ENCODE assay signal across 8 mouse cellular contexts in the genomic region with DNA sequence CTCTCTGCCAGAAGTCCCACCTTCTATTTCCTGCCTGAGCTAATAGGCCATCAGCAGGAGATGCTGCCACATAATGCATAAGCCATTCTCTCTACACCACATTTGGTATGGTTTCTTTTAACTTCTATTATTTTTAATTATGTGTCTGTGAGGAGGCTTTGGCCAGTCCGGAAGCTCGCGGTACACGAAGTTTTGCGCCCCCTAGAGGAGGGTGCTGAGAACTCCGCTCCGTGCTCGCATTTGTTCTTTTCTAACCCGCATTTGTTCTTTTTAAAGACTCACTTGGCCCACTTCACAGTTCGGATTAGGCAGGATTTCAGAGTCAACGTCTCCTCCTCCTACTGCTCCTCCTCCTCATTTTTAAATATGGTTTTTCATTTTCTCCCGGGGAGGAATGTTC. TPM values are rescaled to one million over a fixed set of nuclear protein-coding genes. Genes with fewer than 3 reads are reported as not detected.
DNase-seq lines count a peak whose midpoint lies in the region; ATAC-seq and TF ChIP-seq lines count a peak whose summit lies in the region.

No protein-coding gene starts in this region.

- no peaks in the 10 kb centered on the region for H3K9me3 ChIP-seq in forebrain, embryonic 11.5 days (ENCODE audit: control insufficient read depth, low read length)
- 0 out of 2 replicates have a peak, but pooled peaks cover 4% of the 10 kb centered on the region for H3K9me3 ChIP-seq in hindbrain, postnatal 0 days (ENCODE audit: low read length)
- peaks cover 5% of the 10 kb centered on the region; the same call in 1 of the 2 replicates for H3K9me3 ChIP-seq in midbrain, embryonic 13.5 days

- H3K9ac ChIP-seq in forebrain, embryonic 11.5 days (ENCODE audit: low read length): no peak overlapping the region
- H3K9ac ChIP-seq in hindbrain, postnatal 0 days (replicated peaks; ENCODE audit: low read length): no peak overlapping the region
- H3K9ac ChIP-seq in midbrain, embryonic 13.5 days (replicated peaks): no peak overlapping the region

- ATAC-seq in cerebellum, adult (ENCODE audit: insufficient number of reproducible peaks, low FRiP score, low TSS enrichment): no peak
- peak; percentile 31; the same call in 1 of the 2 replicates for ATAC-seq in forebrain, embryonic 11.5 days (replicated peaks; ENCODE audit: low FRiP score)
- ATAC-seq in hindbrain, postnatal 0 days: 0 out of 2 replicates have a peak, but pooled peaks have one; percentile 19
- no peak for ATAC-seq in midbrain, embryonic 13.5 days

- intact Hi-C loops in left cerebral cortex, postnatal 4 days (cut with DNase I): no loop called here

- H3K4me2 ChIP-seq in forebrain, embryonic 11.5 days (ENCODE audit: low read depth, low read length, severe bottlenecking): peak overlapping the region; percentile 28; the same call in 1 of the 2 replicates
- peak overlapping the region; percentile 16; the same call in 1 of the 2 replicates for H3K4me2 ChIP-seq in hindbrain, postnatal 0 days (ENCODE audit: low read depth, low read length)
- peak overlapping the region; percentile 38 for H3K4me2 ChIP-seq in midbrain, embryonic 13.5 days (replicated peaks)

- 29% methylated on average over 12 of the region's 12 CpGs for WGBS in cerebellum, adult 2 months
- 21% methylated on average over 12 of the region's 12 CpGs for WGBS in forebrain, embryonic 11.5 days
- WGBS in hindbrain, postnatal 0 days: 40% methylated on average over 12 of the region's 12 CpGs
- 26% methylated on average over 12 of the region's 12 CpGs for WGBS in midbrain, embryonic 13.5 days

- no peak for TF ChIP-seq POLR2A in cerebellum, adult 2 months (IDR thresholded peaks at IDR 0.05; ENCODE audit: borderline replicate concordance, insufficient read depth, low read length)

- DNase-seq in cerebellum, adult 2 months: peak; percentile 8 to 29
- DNase-seq in MEL-GATA-1-ER (ENCODE audit: extremely low read depth, low read depth): peak; percentile 60
- peak; percentile 73 for DNase-seq in forebrain, embryonic 11.5 days (ENCODE audit: low spot score)
- DNase-seq in hindbrain, postnatal 0 days (ENCODE audit: low spot score): peak; percentile 62
- peak; percentile 49 for DNase-seq in left cerebral cortex, postnatal 4 days
- DNase-seq in testis, postnatal 14 days (ENCODE audit: low spot score): peak; percentile 30

- H3K27me3 ChIP-seq in cerebellum, adult 2 months (ENCODE audit: control insufficient read depth, insufficient read depth, low read length): no peaks in the 10 kb centered on the region
- H3K27me3 ChIP-seq in forebrain, embryonic 11.5 days (ENCODE audit: control insufficient read depth, insufficient read depth, low read length): no peaks in the 10 kb centered on the region
- H3K27me3 ChIP-seq in hindbrain, postnatal 0 days (ENCODE audit: insufficient read depth, low read length): no peaks in the 10 kb centered on the region
- H3K27me3 ChIP-seq in midbrain, embryonic 13.5 days: no peaks in the 10 kb centered on the region

- H3K27ac ChIP-seq in cerebellum, adult 2 months (ENCODE audit: insufficient read depth, low read length): no peak overlapping the region
- H3K27ac ChIP-seq in forebrain, embryonic 11.5 days (ENCODE audit: low read depth, low read length): no peak overlapping the region
- peak overlapping the region; percentile 70; the same call in 1 of the 2 replicates for H3K27ac ChIP-seq in hindbrain, postnatal 0 days
- no peak overlapping the region for H3K27ac ChIP-seq in midbrain, embryonic 13.5 days

- peak; percentile 32; the same call in 1 of the 2 replicates for TF ChIP-seq CTCF in cerebellum, adult 2 months (IDR thresholded peaks at IDR 0.05; ENCODE audit: borderline replicate concordance, insufficient read depth, low read depth, low read length)
- TF ChIP-seq CTCF in hindbrain, postnatal 0 days (IDR thresholded peaks at IDR 0.05; ENCODE audit: low read depth): peak; percentile 57

- H3K36me3 ChIP-seq in forebrain, embryonic 11.5 days (ENCODE audit: control insufficient read depth, insufficient read depth, low read length): no peaks in the 10 kb centered on the region
- no peaks in the 10 kb centered on the region for H3K36me3 ChIP-seq in hindbrain, postnatal 0 days (ENCODE audit: insufficient read depth, low read length)
- no peaks in the 10 kb centered on the region for H3K36me3 ChIP-seq in midbrain, embryonic 13.5 days

- no peaks in the 10 kb centered on the region for H3K4me1 ChIP-seq in cerebellum, adult 2 months (ENCODE audit: control insufficient read depth, insufficient read depth, low read length)
- H3K4me1 ChIP-seq in forebrain, embryonic 11.5 days (replicated peaks; ENCODE audit: control insufficient read depth, insufficient read depth, low read length): no peaks in the 10 kb centered on the region; the same call in 1 of the 2 replicates
- no peaks in the 10 kb centered on the region for H3K4me1 ChIP-seq in hindbrain, postnatal 0 days (ENCODE audit: insufficient read depth, low read length)
- peaks cover 16% of the 10 kb centered on the region for H3K4me1 ChIP-seq in midbrain, embryonic 13.5 days (replicated peaks)

- H3K4me3 ChIP-seq in cerebellum, adult 2 months (replicated peaks; ENCODE audit: insufficient read depth, low read depth, low read length): no peak overlapping the region
- no peak overlapping the region for H3K4me3 ChIP-seq in forebrain, embryonic 11.5 days (ENCODE audit: low read depth, low read length)
- no peak overlapping the region for H3K4me3 ChIP-seq in hindbrain, postnatal 0 days (ENCODE audit: low read length)
- H3K4me3 ChIP-seq in midbrain, embryonic 13.5 days (replicated peaks): no peak overlapping the region

RNA-seq across cellular contexts. Expression of a gene that starts 56.5 kb away (rescaled TPM):
- polyA plus RNA-seq in cerebellum, adult 2 months (2012; rRNA removed): 10.2 and 10.4 TPM in 2 replicates
- 15.5 and 23.2 TPM in 2 replicates for polyA plus RNA-seq in forebrain, embryonic 11.5 days (2014; fragmentation: Nextera tagmentation; extraction: Ambion mirVana)
- 12.5 and 14.3 TPM in 2 replicates for total RNA-seq in hindbrain, postnatal 0 days (2014; rRNA removed)
- polyA plus RNA-seq in hindbrain, postnatal 0 days (2015; fragmentation: Nextera tagmentation; extraction: Ambion mirVana): 19.1 and 20.2 TPM in 2 replicates
- 10 to 100 TPM in 1 of 2 experiments, 1 to 10 TPM in 1; 9.6 to 12.4 TPM for total RNA-seq in left cerebral cortex, postnatal 4 days (2021)
- 9.1 and 9.2 TPM in 2 replicates for polyA plus RNA-seq in midbrain, embryonic 13.5 days (2015; fragmentation: Nextera tagmentation; extraction: Ambion mirVana)

Comparison
In these comparisons a context has a peak if more than half of its experiments do, and no peak if none do; other contexts are left out.
1. DNase-seq: peak in every context shown above with its lines; median percentile 73 in forebrain, embryonic 11.5 days; 62 in hindbrain, postnatal 0 days; 60 in MEL-GATA-1-ER; 49 in left cerebral cortex, postnatal 4 days; 30 in testis, postnatal 14 days; 18 in cerebellum, adult 2 months.
2. ATAC-seq: peak in forebrain, embryonic 11.5 days (single experiment) and hindbrain, postnatal 0 days (single experiment); none in cerebellum, adult (single experiment) and midbrain, embryonic 13.5 days (single experiment).
3. Peak in every context shown above with its lines, with median percentiles within 50 percentile points of each other: H3K4me2 ChIP-seq.